Mouse (Mus musculus) heart, embryonic 11.5 days (tissue): Measurements from ENCODE around the gene Man1c1. TPM values are rescaled to one million over a fixed set of nuclear protein-coding genes. Genes with fewer than 3 reads are reported as not detected.
A peak's percentile ranks its signal among the peaks of the same experiment; 100 is the strongest.

Experiments used
- ATAC-seq: fragments of 200-750 bp; cut with Nextera tagmentation; replicated peaks from 2 replicates; pipeline ENCODE4 v1.8.0; 2017; ENCODE audit warnings: moderate library complexity; ENCODE audit not compliant: insufficient number of reproducible peaks, low FRiP score, low TSS enrichment
- H3K27ac ChIP-seq: fragments of 300-500 bp; sonication (generic); 2 replicates; pipeline ENCODE4 v1.5.1; 2014; ENCODE audit warnings: mild to moderate bottlenecking, low read depth, low read length
- H3K27me3 ChIP-seq: fragments of 300-500 bp; sonication (generic); 2 replicates; pipeline ENCODE4 v1.6.1; 2014; ENCODE audit warnings: mild to moderate bottlenecking, low read length, mixed read lengths; ENCODE audit not compliant: control insufficient read depth, insufficient read depth
- H3K36me3 ChIP-seq: fragments of 300-500 bp; sonication (generic); 2 replicates; pipeline ENCODE4 v1.6.1; 2014; ENCODE audit warnings: mild to moderate bottlenecking, low read length, moderate library complexity, mixed read lengths; ENCODE audit not compliant: control insufficient read depth, insufficient read depth
- H3K4me1 ChIP-seq: fragments of 300-500 bp; sonication (generic); 2 replicates; pipeline ENCODE4 v1.6.1; 2014; ENCODE audit warnings: low read length; ENCODE audit not compliant: control insufficient read depth, insufficient read depth
- H3K4me2 ChIP-seq: fragments of 300-500 bp; sonication (generic); 2 replicates; pipeline ENCODE4 v1.6.1; 2014; ENCODE audit warnings: mild to moderate bottlenecking, moderate library complexity
- H3K4me3 ChIP-seq: fragments of 300-500 bp; sonication (generic); 2 replicates; pipeline ENCODE4 v1.5.1; 2014; ENCODE audit warnings: low read depth, low read length
- H3K9ac ChIP-seq: fragments of 300-500 bp; sonication (generic); 2 replicates; pipeline ENCODE4 v1.6.1; 2014; ENCODE audit warnings: mild to moderate bottlenecking, low read depth, low read length, moderate library complexity
- H3K9me3 ChIP-seq: fragments of 300-500 bp; sonication (generic); replicated peaks from 2 replicates; pipeline ENCODE4 v1.6.1; 2016; ENCODE audit warnings: low read length; ENCODE audit not compliant: control insufficient read depth
- WGBS: fragments of 180-500 bp; shearing (Covaris S2); extraction: QIAGEN DNeasy Blood & Tissue Kit; methylation state at CpG from one replicate; pipeline ENCODE4 v1.1.7; 2014; ENCODE audit not compliant: insufficient replicate concordance; 5-methylcytosine and 5-hydroxymethylcytosine counted together
- polyA plus RNA-seq: library from polyadenylated mRNA; unstranded; fragments of >200 nt; fragmentation: Nextera tagmentation; extraction: Ambion mirVana; gene quantifications from 2 replicates; pipeline ENCODE4 v1.2.1, GENCODE M21; 2014

Man1c1 gene
- polyA plus RNA-seq, 1 experiment from 2014 or later: 8.6 TPM

- ATAC-seq: no peak
- no peaks in the 10 kb centered on the region for H3K9me3 ChIP-seq
- no peak overlapping the region for H3K27ac ChIP-seq
- peaks cover 50% of the 10 kb centered on the region for H3K4me1 ChIP-seq
- WGBS: 93% methylated on average over 19 of the region's 19 CpGs
- H3K9ac ChIP-seq: no peak overlapping the region
- no peaks in the 10 kb centered on the region for H3K27me3 ChIP-seq
- H3K4me3 ChIP-seq: no peak overlapping the region
- H3K36me3 ChIP-seq: no peaks in the 10 kb centered on the region
- no peak overlapping the region for H3K4me2 ChIP-seq
These were observed 37.7 kb downstream of the Man1c1 start for GRCm38 (mm10) chr4:134666391-134666790.

GRCm38 (mm10) chr4:134663052-134663451 is 41.0 kb downstream of the Man1c1 start:
- Histone ChIP-seq H3K9me3 (no peaks in the 10 kb centered on the region), H3K27me3 (no peaks in the 10 kb centered on the region), H3K4me2 (peak overlapping the region; percentile 41), H3K4me3 (no peak overlapping the region), H3K27ac (peak overlapping the region; percentile 78), H3K36me3 (no peaks in the 10 kb centered on the region), H3K4me1 (peaks cover 51% of the 10 kb centered on the region), H3K9ac (0 out of 2 replicates have a peak overlapping the region, but pooled peaks have one; percentile 30)
- 9% methylated on average over 10 of the region's 10 CpGs for WGBS
- peak; percentile 64 for ATAC-seq

- ATAC-seq: no peak
- Histone ChIP-seq H3K4me1 (peaks cover 58% of the 10 kb centered on the region), H3K9ac (peak overlapping the region; percentile 46; the same call in 1 of the 2 replicates), H3K27me3 (no peaks in the 10 kb centered on the region), H3K27ac (peak overlapping the region; percentile 65; the same call in 1 of the 2 replicates), H3K4me3 (no peak overlapping the region), H3K9me3 (no peaks in the 10 kb centered on the region), H3K36me3 (no peaks in the 10 kb centered on the region), H3K4me2 (peak overlapping the region; percentile 62)
- WGBS: 58% methylated on average over 18 of the region's 18 CpGs
These were observed 43.4 kb downstream of the Man1c1 start for GRCm38 (mm10) chr4:134660630-134661183.

- Histone ChIP-seq H3K4me1 (peaks cover 58% of the 10 kb centered on the region), H3K4me2 (peak overlapping the region; percentile 62), H3K36me3 (no peaks in the 10 kb centered on the region), H3K27ac (peak overlapping the region; percentile 65), H3K9ac (peak overlapping the region; percentile 31; the same call in 1 of the 2 replicates), H3K9me3 (no peaks in the 10 kb centered on the region), H3K4me3 (peak overlapping the region; percentile 24), H3K27me3 (no peaks in the 10 kb centered on the region)
- ATAC-seq: no peak
- WGBS: 17% methylated on average over 27 of the region's 27 CpGs
These were observed 44.5 kb downstream of the Man1c1 start for GRCm38 (mm10) chr4:134659354-134660301.

- H3K4me1 ChIP-seq: peaks cover 45% of the 10 kb centered on the region
- H3K9ac ChIP-seq: no peak overlapping the region
- ATAC-seq: no peak
- no peak overlapping the region for H3K4me2 ChIP-seq
- no peaks in the 10 kb centered on the region for H3K36me3 ChIP-seq
- 58% methylated on average over 5 of the region's 5 CpGs for WGBS
- H3K4me3 ChIP-seq: no peak overlapping the region
- no peak overlapping the region for H3K27ac ChIP-seq
- H3K27me3 ChIP-seq: no peaks in the 10 kb centered on the region
- H3K9me3 ChIP-seq: no peaks in the 10 kb centered on the region
These were observed 46.6 kb downstream of the Man1c1 start for GRCm38 (mm10) chr4:134657473-134657872.

- WGBS: 75% methylated on average over 6 of the region's 6 CpGs
- Histone ChIP-seq H3K4me2 (no peak overlapping the region), H3K4me3 (no peak overlapping the region), H3K36me3 (no peaks in the 10 kb centered on the region), H3K9me3 (no peaks in the 10 kb centered on the region), H3K27ac (no peak overlapping the region), H3K4me1 (peaks cover 15% of the 10 kb centered on the region), H3K27me3 (no peaks in the 10 kb centered on the region), H3K9ac (0 out of 2 replicates have a peak overlapping the region, but pooled peaks have one; percentile 10)
- no peak for ATAC-seq
These were observed 49.7 kb downstream of the Man1c1 start for GRCm38 (mm10) chr4:134654391-134654790.

GRCm38 (mm10) chr4:134652720-134653119 is 51.4 kb downstream of the Man1c1 start:
- no peak overlapping the region for H3K9ac ChIP-seq
- no peak for ATAC-seq
- 81% methylated on average over 4 of the region's 4 CpGs for WGBS

GRCm38 (mm10) chr4:134652151-134652550 is 51.9 kb downstream of the Man1c1 start:
- Histone ChIP-seq H3K27ac (no peak overlapping the region), H3K9ac (no peak overlapping the region), H3K4me1 (peaks cover 7% of the 10 kb centered on the region; the same call in 1 of the 2 replicates), H3K4me2 (no peak overlapping the region), H3K27me3 (no peaks in the 10 kb centered on the region), H3K9me3 (no peaks in the 10 kb centered on the region), H3K4me3 (no peak overlapping the region), H3K36me3 (no peaks in the 10 kb centered on the region)
- 68% methylated on average over 2 of the region's 2 CpGs for WGBS
- ATAC-seq: no peak

More at GRCm38 (mm10) chr4:134652720-134653119, 51.4 kb downstream of the Man1c1 start:
- Histone ChIP-seq H3K36me3 (no peaks in the 10 kb centered on the region), H3K4me2 (no peak overlapping the region), H3K27me3 (no peaks in the 10 kb centered on the region), H3K9me3 (no peaks in the 10 kb centered on the region), H3K27ac (no peak overlapping the region), H3K4me1 (peaks cover 10% of the 10 kb centered on the region; the same call in 1 of the 2 replicates), H3K4me3 (no peak overlapping the region)
